Mouse (Mus musculus) kidney, embryonic 15.5 days (tissue): ENCODE results near the gene Nav2. TPM values are rescaled to one million over a fixed set of nuclear protein-coding genes. Genes with fewer than 3 reads are reported as not detected.

Experiments used
- ATAC-seq: fragments of 200-750 bp; cut with Nextera tagmentation; replicated peaks from 2 replicates; pipeline ENCODE4 v1.8.0; 2017; ENCODE audit warnings: moderate TSS enrichment; ENCODE audit not compliant: low FRiP score
- H3K27ac ChIP-seq: fragments of 300-500 bp; sonication (generic); 2 replicates; pipeline ENCODE4 v1.5.1; 2015; ENCODE audit warnings: mild to moderate bottlenecking, inconsistent platforms
- H3K27me3 ChIP-seq: fragments of 300-500 bp; sonication (generic); 2 replicates; pipeline ENCODE4 v1.6.1; 2015; ENCODE audit warnings: inconsistent platforms
- H3K36me3 ChIP-seq: fragments of 300-500 bp; sonication (generic); 2 replicates; pipeline ENCODE4 v1.6.1; 2015; ENCODE audit warnings: inconsistent platforms
- H3K4me1 ChIP-seq: fragments of 300-500 bp; sonication (generic); 2 replicates; pipeline ENCODE4 v1.6.1; 2015; ENCODE audit warnings: inconsistent platforms
- H3K4me2 ChIP-seq: fragments of 300-500 bp; sonication (generic); 2 replicates; pipeline ENCODE4 v1.6.1; 2015; ENCODE audit warnings: moderate library complexity, mild to moderate bottlenecking, inconsistent platforms
- H3K4me3 ChIP-seq: fragments of 300-500 bp; sonication (generic); replicated peaks from 2 replicates; pipeline ENCODE4 v1.5.1; 2015; ENCODE audit warnings: mild to moderate bottlenecking, inconsistent platforms
- H3K9ac ChIP-seq: fragments of 300-500 bp; sonication (generic); 2 replicates; pipeline ENCODE4 v1.6.1; 2015; ENCODE audit warnings: mild to moderate bottlenecking, inconsistent platforms
- H3K9me3 ChIP-seq: fragments of 300-500 bp; sonication (generic); replicated peaks from 2 replicates; pipeline ENCODE4 v1.6.1; 2016; ENCODE audit warnings: inconsistent platforms
- WGBS: fragments of 180-500 bp; shearing (Covaris S2); methylation state at CpG from one replicate; pipeline ENCODE4 v1.1.7; 2015; ENCODE audit warnings: mixed read lengths; 5-methylcytosine and 5-hydroxymethylcytosine counted together
- polyA plus RNA-seq: library from polyadenylated mRNA; unstranded; fragments of >200 nt; fragmentation: Nextera tagmentation; extraction: Ambion mirVana; gene quantifications from 2 replicates; pipeline ENCODE4 v1.2.1, GENCODE M21; 2015

Nav2 gene
- polyA plus RNA-seq, 1 experiment from 2014 or later, result 28.8 TPM

DNA sequence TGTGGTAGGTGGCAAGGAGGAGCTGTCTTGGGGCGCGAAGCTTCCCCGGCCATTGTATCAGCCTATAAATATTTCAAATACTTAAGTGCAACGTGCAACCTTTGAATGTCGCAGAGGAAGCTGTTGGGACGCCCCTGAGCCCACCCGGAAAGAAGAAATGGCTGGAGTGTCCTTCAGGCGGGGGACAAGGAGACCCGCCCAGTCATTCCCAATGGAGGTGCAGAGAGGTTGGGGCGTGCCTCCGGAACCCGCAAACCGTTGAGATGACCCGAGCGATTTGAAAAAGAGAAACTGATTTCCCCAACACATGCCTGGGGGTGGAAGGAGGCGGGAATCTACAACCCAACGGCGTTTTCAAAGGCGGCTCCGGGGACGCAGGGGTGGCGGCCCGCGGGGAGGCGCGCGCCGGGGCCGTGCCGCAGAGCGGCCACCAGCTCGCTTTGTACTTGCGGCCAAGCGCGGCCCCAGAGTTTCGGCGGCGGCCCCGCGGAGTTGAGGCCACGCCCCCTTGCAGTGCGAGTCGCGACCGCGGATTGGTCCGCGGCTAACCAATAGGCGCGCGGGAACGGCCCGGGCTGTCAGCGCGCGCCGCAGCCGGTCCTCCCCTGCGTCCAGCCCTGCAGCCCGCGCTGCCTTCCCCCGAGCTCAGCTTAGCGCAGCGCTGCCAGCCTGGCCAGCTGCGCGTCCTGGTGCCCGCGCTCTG is 337.2 kb downstream of the Nav2 start:
- under 1% methylated on average over 68 of the region's 68 CpGs for WGBS
- peaks cover 39% of the 10 kb centered on the region for H3K27me3 ChIP-seq
- peaks cover 57% of the 10 kb centered on the region for H3K4me1 ChIP-seq

DNA sequence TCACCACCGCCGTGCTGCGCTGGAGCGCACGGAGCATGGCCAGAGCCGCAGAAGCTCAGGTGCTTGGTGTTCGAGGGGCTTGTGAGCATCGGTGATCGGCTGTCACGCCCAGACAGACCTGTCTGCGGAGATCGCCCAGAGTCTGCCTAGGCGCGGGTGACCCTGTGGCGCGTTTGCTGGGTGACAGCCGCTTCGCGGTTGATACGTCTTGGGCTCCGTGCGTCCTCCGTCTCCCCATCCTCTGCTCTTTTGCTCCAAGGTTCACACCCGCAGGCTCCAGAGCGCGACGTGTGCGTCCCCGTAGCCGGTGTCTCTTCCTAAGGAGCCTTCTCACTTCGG is 337.7 kb downstream of the Nav2 start:
- Histone ChIP-seq H3K9me3 (no peaks in the 10 kb centered on the region), H3K4me3 (peak overlapping the region; percentile 61), H3K9ac (peak overlapping the region; percentile 50), H3K36me3 (no peaks in the 10 kb centered on the region), H3K27ac (peak overlapping the region; percentile 52; the same call in 1 of the 2 replicates), H3K4me2 (peak overlapping the region; percentile 96), H3K27me3 (peaks cover 39% of the 10 kb centered on the region), H3K4me1 (peaks cover 63% of the 10 kb centered on the region)
- under 1% methylated on average over 31 of the region's 31 CpGs for WGBS
- ATAC-seq, result no peak

More for the DNA sequence above, 337.2 kb downstream of the Nav2 start:
- H3K27ac ChIP-seq, result peak overlapping the region; percentile 84
- H3K9me3 ChIP-seq, result no peaks in the 10 kb centered on the region
- H3K36me3 ChIP-seq, result no peaks in the 10 kb centered on the region
- H3K4me3 ChIP-seq, result peak overlapping the region; percentile 61
- ATAC-seq, result peak; percentile 93
- H3K9ac ChIP-seq, result peak overlapping the region; percentile 69
- peak overlapping the region; percentile 96 for H3K4me2 ChIP-seq

DNA sequence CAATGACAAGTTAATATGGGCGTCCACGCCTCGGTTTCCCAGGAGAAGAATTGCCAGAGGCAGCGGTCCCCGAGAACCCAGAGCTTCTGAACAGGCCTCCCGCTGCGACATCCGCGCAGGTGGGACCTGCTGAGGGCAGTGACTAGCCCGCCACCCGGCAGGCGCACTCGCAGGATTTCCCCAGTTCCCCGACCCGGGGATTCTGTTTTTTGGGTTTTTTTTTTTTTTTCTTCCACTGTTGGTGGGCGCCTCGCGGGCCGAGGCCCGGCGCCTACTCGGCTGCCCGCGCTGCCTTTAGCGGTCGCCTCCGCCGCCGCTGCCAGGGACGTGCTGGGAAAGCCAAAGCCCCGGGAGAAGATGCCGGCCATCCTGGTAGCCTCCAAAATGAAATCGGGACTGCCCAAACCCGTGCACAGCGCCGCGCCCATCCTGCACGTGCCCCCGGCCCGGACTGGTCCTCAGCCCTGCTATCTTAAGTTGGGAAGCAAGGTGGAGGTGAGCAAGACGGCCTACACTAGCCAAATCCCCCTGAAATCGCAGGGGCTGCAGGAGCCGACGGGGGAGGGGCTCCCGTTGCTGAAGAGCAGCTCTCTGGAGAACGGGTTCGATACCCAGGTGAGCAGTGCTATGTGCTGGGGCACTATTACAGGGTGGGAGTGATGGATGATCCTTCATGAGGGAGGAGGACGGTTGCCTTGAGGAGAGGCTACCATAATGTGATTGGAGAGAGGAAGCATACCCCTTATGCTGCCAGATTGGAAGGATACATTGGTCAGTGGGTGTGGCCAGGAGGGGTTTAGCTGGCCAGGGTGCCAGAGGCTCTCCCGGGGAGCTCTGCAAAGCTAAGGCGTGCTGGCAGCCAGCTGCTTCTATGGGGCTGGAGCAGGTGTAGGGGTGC is 338.3 kb downstream of the Nav2 start:
- Histone ChIP-seq H3K4me2 (peak overlapping the region; percentile 96), H3K9ac (peak overlapping the region; percentile 50), H3K27ac (peak overlapping the region; percentile 52; the same call in 1 of the 2 replicates), H3K27me3 (peaks cover 39% of the 10 kb centered on the region), H3K4me1 (peaks cover 67% of the 10 kb centered on the region), H3K9me3 (no peaks in the 10 kb centered on the region), H3K4me3 (peak overlapping the region; percentile 61), H3K36me3 (no peaks in the 10 kb centered on the region)
- WGBS, result 4% methylated on average over 50 of the region's 50 CpGs
- no peak for ATAC-seq

DNA sequence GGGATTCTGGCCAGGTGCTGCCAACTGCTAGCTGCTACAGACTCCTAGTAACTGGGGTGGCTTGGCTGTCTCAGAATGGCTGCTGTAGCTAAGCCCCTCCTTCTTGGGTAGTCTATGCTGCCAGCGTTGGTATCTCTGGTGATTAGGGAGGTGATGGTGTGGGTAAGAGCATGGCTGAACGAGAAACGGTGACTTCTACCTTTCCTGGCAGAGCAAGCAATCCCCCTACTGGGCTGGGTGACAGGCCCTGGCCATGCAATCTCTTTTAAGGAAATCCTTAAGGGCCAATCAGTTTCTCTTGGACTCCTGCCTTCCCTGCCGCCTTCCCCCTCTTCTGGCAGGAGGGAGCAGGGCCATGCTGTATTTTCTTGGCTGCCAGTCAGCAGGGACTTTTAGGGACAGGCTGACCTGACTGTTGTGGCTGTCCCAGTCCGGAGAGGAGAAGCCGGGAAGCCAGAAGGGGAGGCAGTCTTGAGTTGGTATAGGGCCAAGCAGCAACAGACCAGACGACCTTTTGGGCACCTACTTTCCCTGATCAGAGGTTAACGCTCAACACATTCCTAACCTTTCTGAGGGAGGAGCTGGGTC is 339.3 kb downstream of the Nav2 start:
- no peaks in the 10 kb centered on the region for H3K36me3 ChIP-seq
- no peak for ATAC-seq
- peak overlapping the region; percentile 96 for H3K4me2 ChIP-seq
- H3K4me1 ChIP-seq, result peaks cover 69% of the 10 kb centered on the region
- H3K27me3 ChIP-seq, result peaks cover 39% of the 10 kb centered on the region
- no peaks in the 10 kb centered on the region for H3K9me3 ChIP-seq
- H3K27ac ChIP-seq, result peak overlapping the region; percentile 46
- H3K4me3 ChIP-seq, result peak overlapping the region; percentile 61
- 21% methylated on average over 8 of the region's 8 CpGs for WGBS
- peak overlapping the region; percentile 50; the same call in 1 of the 2 replicates for H3K9ac ChIP-seq

DNA sequence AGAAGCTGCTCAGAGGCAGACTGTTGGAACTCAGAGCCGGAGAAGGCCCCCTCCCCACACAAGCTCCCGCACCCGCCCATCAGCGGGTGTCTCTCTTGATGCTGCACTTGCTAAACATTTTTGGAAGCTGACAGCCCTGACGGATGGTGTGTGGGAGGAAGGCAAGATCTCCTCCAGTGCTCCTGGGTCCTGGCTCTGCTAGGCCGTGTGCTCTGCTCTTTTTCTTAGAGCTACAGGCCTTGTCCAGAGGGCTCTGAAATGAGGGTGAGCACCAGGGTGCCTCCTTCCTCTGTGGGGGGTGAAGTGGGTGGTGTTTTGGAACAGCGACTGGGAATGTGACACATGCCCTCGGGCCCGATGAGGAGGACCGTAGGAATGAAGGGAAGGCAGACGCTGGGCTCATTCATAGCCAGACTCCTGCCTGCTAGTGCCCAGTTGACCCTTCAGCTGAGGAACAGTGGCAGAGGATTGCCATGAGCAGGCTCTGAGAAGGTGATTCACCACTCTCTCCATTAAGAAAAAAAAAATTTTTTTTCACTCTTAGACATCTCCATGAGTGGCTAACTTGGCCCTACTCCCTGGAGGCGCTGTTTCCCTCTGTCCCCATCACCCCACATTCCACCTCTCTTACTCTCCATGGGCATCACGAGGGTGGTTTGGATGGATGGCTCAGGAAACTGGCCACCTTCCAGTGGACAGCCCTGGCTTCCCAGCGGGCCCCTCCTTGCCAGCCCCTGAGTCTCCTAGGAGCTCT is 340.0 kb downstream of the Nav2 start:
- ATAC-seq, result no peak
- Histone ChIP-seq H3K9me3 (no peaks in the 10 kb centered on the region), H3K4me1 (peaks cover 69% of the 10 kb centered on the region), H3K9ac (no peak overlapping the region), H3K27me3 (peaks cover 39% of the 10 kb centered on the region), H3K4me2 (peak overlapping the region; percentile 96), H3K27ac (peak overlapping the region; percentile 46), H3K4me3 (peak overlapping the region; percentile 61), H3K36me3 (no peaks in the 10 kb centered on the region)
- WGBS, result 22% methylated on average over 14 of the region's 14 CpGs

DNA sequence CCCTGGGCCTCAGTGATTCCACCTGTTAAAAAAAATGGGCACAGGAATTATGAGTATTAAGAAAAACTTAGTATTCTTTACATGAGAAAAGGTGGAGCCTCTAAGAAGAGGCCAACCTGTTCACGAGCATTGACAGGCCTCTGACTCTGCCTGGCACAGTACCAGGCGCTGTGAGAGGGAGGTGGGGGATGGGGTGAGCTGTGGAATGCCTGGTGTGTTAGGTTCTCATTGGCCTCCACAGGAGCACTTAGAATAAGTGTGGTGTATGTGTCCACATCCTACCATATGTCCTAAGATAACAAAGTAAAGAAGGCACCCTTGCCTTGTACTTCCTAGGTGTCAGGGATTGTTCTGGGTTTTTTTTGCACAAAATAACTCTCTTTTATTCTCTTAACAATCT is 340.9 kb downstream of the Nav2 start:
- Histone ChIP-seq H3K36me3 (no peaks in the 10 kb centered on the region), H3K9me3 (no peaks in the 10 kb centered on the region), H3K27ac (no peak overlapping the region), H3K4me3 (no peak overlapping the region), H3K4me2 (no peak overlapping the region; the same call in 1 of the 2 replicates), H3K27me3 (peaks cover 39% of the 10 kb centered on the region), H3K4me1 (peaks cover 69% of the 10 kb centered on the region), H3K9ac (no peak overlapping the region)
- no peak for ATAC-seq
- 84% methylated on average over 2 of the region's 2 CpGs for WGBS

DNA sequence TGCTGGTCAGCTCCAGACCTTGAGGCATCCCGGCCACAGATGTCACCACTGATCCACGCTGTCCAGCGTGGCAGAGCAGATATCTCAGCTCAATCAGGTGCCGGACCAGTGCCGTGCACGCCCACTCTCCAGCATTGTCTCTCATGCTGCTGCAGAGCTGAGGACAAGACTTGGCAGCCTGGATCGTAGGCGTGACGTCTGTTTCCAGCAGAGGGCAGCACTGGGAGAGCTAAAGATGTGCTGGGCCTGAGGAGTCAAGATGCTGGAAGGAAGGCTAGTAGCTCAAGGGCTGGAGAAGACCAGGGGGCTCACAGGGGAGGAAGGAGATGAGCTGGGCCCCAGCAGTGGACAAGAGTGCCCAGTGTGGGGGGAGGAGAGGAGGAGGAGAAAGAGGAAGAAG is 341.5 kb downstream of the Nav2 start:
- Histone ChIP-seq H3K4me1 (peaks cover 68% of the 10 kb centered on the region), H3K27ac (no peak overlapping the region), H3K9ac (no peak overlapping the region), H3K27me3 (peaks cover 36% of the 10 kb centered on the region), H3K4me2 (no peak overlapping the region; the same call in 1 of the 2 replicates), H3K4me3 (no peak overlapping the region), H3K36me3 (no peaks in the 10 kb centered on the region), H3K9me3 (no peaks in the 10 kb centered on the region)
- no peak for ATAC-seq
- WGBS, result 12% methylated on average over 9 of the region's 9 CpGs

DNA sequence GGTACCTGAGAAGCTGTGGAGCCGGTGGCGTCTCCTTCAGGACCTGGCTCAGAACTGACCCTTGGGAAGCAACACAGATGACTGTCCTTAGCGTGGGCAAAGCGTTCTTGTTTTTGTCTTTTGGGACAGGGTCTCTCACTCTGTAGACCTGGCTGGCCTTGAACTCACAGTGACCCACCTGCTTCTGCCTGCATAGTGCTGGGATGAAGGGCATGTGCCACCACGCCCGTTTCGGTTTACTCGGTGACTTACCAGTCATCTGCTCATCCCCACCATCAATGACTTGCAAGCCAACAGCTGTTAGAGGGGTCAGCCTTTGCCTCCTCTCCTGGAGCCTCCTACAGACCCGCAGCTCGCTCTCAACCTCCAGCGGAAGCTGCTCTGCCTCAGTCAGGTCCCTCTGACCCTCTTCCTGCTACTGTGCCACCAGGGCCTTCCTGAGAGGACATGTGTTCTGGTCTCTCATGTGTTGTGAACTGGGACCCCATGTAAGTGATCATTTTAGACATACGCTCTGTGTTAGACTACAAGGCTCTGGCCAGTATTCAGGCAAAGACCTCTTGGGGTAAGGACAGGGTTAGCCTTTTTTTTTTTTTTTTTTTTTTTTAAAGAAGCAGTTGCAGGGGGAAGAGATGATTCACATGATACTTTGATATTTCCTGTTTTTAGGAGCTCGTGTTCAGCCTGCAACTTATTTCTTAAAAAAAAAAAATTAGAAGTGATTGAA is 342.2 kb downstream of the Nav2 start:
- no peaks in the 10 kb centered on the region for H3K36me3 ChIP-seq

DNA sequence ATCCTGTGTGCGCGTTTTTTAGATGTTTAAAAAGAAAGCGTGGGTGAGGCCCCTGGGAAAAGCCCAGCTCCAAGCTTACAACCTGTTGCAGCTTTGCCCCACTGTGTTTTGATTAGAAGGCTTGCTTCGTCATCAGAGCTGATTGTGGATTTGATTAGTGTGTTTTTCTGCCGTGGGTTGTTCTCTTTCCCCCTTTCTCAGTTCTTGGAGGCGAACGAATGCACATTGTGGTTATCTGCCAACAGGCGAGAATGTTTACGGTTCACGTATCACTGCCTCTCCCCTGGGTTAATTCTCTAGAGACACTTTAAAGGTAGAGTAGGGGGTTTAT is 342.8 kb downstream of the Nav2 start:
- WGBS, result 38% methylated on average over 10 of the region's 10 CpGs
- Histone ChIP-seq H3K4me1 (peaks cover 67% of the 10 kb centered on the region), H3K9ac (no peak overlapping the region), H3K9me3 (no peaks in the 10 kb centered on the region), H3K4me2 (peak overlapping the region; percentile 16; the same call in 1 of the 2 replicates), H3K36me3 (no peaks in the 10 kb centered on the region), H3K27me3 (peaks cover 35% of the 10 kb centered on the region), H3K4me3 (no peak overlapping the region), H3K27ac (no peak overlapping the region)
- ATAC-seq, result no peak

More for the DNA sequence above, 342.2 kb downstream of the Nav2 start:
- H3K9me3 ChIP-seq, result no peaks in the 10 kb centered on the region
- H3K9ac ChIP-seq, result no peak overlapping the region
- H3K27ac ChIP-seq, result no peak overlapping the region
- peaks cover 64% of the 10 kb centered on the region for H3K4me1 ChIP-seq
- ATAC-seq, result no peak
- peaks cover 36% of the 10 kb centered on the region for H3K27me3 ChIP-seq
- 79% methylated on average over 13 of the region's 13 CpGs for WGBS
- no peak overlapping the region for H3K4me2 ChIP-seq
- no peak overlapping the region for H3K4me3 ChIP-seq

DNA sequence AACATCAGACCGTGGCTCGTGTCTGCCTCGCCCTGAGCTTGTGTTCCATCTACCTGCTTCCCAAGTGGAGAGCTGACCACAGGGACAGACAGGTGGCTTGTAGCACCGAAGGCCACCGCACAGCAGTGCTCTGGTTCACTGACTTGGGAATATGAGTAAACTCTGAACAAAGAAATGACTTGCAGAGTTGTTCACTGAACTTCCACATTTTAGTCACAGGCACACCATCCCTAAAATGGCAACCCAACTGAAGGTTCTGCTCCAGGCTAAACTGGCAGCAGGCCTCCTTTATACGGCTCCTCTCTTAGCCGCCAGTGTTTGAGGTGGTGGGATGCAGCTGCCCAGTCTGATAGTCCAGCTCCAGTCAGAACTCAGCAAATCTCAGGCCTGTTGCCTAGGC is 343.9 kb downstream of the Nav2 start:
- Histone ChIP-seq H3K9me3 (no peaks in the 10 kb centered on the region), H3K4me3 (no peak overlapping the region), H3K27me3 (peaks cover 24% of the 10 kb centered on the region), H3K36me3 (no peaks in the 10 kb centered on the region), H3K27ac (no peak overlapping the region), H3K4me2 (no peak overlapping the region), H3K4me1 (peaks cover 57% of the 10 kb centered on the region), H3K9ac (no peak overlapping the region)
- ATAC-seq, result no peak
- WGBS, result 75% methylated on average over 7 of the region's 7 CpGs

DNA sequence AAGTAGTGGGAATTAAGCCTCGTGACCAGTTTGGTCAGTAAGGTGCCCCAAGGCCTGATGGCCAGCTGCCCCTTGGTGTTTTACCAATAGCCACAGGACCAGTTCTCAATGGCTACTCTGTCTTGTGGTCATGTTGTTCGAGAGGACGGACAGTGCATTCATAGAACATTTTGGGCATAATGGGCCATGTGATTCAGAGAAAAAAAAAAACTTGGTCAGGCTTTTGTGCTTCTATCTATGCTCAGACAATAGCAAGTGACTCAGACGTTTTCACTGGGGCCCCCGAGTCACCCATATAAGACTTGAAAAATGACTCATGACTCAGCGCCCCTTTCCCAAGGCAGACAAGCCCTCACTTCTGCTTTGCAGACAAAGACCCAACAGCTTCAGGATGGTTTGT is 344.4 kb downstream of the Nav2 start:
- no peak overlapping the region for H3K4me2 ChIP-seq
- H3K9me3 ChIP-seq, result no peaks in the 10 kb centered on the region

More for the DNA sequence above, 344.4 kb downstream of the Nav2 start:
- no peak overlapping the region for H3K4me3 ChIP-seq
- 76% methylated on average over 6 of the region's 6 CpGs for WGBS
- H3K27ac ChIP-seq, result no peak overlapping the region
- ATAC-seq, result no peak
- no peak overlapping the region for H3K9ac ChIP-seq
- no peaks in the 10 kb centered on the region for H3K36me3 ChIP-seq
- peaks cover 19% of the 10 kb centered on the region for H3K27me3 ChIP-seq
- H3K4me1 ChIP-seq, result peaks cover 52% of the 10 kb centered on the region
